Mouse (Mus musculus) megakaryocyte, adult 5-6 weeks (primary cell): ENCODE data around the gene Tmc2. TPM values are rescaled to one million over a fixed set of nuclear protein-coding genes. Genes with fewer than 3 reads are reported as not detected.

ENCODE experiments used
- ATAC-seq: 2 replicates; pipeline ENCODE4 v1.8.0; 2016; ENCODE audit warnings: mild to moderate bottlenecking, inconsistent platforms; ENCODE audit not compliant: poor library complexity, severe bottlenecking
- total RNA-seq, 2 experiments: library from RNA; stranded (forward) in 1 of 2; stranded (reverse) in 1 of 2; fragments of 153-499, 151-499 nt in 1 of 2; fragments of 221-1000, 200-1000 nt in 1 of 2; gene quantifications; 2 replicates each; pipeline versions ENCODE4 v1.2.3 to v1.2.4; 2015 to 2017

Tmc2 gene
- not detected in 2 replicates for total RNA-seq (2015)
- not detected in 2 replicates for total RNA-seq (2017)

DNA sequence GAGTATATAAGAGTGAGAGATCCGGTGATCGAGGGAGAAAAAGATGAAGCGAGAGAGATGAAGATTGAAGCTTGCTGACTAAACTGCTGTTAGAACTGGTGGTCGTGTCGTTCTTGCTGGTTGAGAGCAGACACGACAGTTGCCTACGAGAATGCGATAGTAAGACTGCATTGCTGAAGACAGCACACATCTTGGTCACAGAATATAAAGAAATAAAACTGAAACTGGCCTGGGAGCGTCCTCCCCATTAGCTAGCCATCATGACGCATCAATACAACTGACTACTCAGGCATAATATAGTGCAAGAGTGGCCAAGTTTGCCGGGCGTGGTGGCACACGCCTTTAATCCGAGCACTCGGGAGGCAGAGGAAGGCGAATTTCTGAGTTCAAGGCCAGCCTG lies at the start of gene Tmc2:
Gene Tmc2, plus strand, starts transcription at position 301 of the 400 bp plus-strand sequence.
- ATAC-seq: no peak

DNA sequence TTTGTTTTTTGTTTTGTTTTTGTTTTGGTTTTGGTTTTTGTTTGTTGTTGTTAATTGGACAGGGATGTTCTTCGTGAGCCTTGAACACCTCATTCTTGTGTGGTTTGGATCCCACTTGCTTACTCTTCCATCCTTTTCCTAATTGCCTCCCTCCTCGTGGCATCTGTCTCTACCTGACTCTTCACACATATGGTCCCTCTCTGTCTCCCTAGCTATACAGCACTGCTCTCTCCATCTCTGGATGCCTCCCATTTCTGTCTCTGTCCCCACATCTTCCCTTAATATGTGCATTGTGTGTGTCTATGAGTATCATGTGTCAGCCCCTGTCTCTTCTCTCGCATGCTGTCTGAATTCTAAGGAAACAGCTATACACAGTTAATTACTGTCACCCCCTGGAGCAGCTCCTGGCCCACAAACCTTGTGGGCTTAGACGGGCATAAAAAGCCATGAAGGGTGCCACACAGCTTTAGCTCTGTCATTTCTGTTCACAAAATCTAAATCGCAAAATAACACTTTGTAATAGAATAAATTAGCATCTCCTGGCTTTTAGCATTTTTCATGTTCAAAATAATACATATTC lies 48.8 kb upstream of the Tmc2 start:
- ATAC-seq: no peak

DNA sequence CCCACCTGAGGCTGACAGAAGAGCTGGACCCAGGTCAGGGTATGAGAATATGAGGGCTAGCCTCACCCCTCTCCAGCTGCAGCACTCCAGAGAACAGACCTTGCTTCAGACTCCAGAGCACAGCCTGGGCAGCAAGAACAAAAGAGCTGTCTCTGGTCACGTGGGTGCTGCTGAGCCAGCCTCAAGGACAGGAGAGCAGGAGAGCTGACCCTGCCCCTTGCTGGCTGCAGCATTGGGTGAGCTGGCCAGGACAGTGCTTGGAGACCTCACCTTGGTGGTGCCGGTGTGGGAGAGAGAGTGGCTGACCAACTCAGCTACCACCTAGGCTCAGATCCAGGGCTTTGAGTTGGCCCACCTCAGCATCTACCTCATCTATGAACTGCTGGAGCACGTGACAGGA lies 39.8 kb upstream of the Tmc2 start:
- ATAC-seq: no peak

DNA sequence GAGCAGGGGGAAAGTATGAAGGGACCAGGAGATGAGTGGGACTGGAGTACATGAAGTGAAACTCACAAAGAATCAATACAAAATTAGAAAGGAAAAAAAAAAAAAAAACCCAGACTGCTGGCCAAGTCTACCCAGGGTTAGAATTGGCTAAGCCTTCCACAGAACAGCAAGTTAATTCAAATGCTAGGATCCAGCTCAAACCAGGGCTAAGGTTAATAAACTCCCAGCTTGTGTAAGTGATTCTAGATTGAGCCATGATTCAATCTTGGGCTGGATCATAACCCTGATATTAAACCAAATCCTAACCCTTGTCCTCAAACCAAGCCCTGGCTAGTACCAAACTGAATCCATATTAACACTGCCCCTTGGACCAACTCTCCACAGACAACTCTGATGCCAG lies 39.1 kb upstream of the Tmc2 start:
- ATAC-seq: no peak

DNA sequence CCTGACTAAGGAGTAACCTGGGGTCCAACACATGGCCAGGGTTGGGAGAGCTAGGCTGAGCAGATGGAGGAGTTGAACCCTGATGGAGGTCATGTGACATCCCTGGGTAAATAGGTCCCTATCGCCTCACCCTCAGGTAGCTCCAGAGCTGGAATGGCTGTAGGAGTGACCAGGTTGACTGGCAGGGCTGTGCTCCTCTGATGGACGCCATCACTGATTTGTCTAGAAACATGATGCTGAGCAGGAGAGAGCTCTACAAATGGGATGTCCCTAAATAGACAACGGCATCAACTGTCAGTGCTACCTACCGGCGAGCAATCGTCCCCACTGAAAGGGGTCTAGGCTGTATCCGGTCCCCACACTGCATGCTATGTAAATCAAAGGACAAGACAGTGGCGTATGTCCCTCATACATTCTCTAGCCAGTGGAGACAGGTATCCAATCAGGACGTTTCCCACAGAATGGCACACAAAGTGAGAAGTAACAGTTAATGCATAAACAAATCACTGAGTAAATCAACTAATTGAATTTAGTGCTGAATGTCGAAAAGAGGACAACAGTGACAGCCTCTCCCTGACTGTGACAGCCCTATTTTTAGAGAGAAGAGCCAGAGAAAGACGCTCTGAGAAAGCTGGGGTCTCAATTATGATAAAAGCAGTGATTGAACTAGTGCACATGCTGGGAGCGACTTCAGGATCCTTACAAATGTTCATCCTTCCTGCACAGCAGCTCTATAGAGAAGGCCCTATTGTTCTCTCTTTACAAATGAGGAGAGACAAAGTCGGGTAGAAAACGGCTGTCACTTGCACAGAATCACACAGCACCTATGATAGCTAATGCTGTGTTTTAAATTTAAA lies 37.5 kb upstream of the Tmc2 start:
- no peak for ATAC-seq

DNA sequence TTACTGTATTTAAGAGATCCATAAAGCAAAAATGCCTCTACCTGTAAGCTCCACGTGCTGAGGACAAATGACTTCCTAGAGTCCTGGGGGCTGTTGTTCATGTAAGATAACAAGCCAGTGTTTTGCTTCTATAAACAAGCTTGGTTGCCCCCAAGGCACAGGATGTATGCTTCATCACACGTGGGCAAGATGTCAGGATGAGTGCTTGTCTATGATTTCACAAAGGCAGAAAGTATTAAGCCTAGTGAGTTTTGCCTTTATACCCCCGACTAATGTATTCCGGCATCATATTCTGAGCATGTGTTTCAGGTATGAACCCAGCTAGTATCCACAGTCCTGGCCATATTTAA lies 36.9 kb upstream of the Tmc2 start:
- ATAC-seq: no peak

DNA sequence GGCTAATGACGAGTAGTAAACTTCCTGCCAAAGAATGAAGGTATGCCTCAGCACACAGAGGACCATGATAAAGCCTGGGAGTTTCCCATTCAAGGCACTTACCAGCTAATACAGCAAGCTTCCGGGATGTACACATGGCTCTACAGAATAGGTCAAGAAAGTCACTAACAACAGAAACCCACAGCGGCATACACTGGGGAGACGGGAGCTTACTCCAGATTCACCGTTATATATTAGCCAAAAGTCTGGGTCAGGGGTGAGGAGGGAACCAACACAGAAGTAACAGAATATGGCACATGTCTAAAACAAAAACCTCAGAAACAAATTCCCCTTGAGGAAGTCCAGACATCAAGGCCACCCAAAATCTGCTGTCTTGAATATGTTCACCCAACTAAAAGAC lies 32.3 kb upstream of the Tmc2 start:
- no peak for ATAC-seq

DNA sequence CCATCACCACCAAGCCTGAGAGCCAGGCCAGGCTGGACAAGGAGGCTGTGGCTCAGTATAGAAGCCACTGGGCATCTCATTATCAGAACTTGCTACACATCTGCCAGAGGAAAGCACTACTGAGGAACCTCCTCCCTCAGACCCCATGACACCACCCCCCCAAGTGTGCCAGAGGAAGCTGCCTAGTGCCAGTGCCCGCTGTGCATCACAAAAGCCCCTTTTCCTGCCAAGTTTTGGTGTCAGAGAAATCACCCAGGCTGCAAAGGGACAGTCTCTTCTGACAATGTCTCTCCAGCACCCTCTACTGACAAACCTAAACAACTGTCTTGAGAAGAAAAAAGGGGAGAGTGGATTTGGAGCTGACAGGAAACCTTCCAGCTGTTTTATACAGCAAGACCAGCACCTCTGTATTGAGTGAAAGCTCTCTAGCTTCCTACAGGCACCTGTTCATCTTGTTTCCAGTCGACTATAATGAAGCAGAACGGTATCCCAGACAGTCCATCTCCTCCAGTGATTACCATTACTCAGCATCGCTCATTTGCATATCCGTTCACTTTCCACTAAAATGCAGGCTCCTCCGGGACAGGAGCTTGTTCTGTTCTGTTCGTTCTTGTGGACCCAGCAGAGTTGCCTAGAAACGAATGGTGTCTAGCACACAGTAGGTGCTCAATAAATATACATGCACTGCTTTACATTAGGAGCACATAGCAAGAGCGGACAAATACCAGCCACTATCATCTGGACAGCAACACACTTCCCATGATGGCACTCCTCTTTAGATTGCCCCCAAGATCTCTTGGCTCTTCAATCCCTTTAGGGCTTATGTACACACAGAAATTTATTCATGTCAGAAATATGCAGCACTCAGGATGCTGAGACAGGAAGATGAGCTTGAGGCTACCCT lies 28.4 kb upstream of the Tmc2 start:
- no peak for ATAC-seq

DNA sequence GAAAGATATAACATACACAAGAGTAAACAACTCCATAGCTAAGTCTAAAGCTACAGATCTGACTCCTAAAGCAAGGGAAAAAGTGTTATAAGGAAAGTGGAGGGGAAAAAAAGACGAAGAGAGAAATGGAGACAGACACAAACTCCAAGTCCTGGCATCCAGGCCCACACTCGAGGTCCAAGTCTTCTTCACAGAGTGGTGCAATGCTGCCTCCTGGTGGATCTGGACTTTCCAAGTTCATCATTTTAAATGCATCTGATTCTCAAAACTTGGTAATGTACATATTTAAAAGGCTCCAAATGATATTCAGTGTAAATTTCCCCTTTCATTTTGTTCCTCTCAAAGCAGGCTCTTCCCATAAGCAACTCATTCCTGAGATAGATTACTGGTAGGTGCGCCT lies 27.1 kb upstream of the Tmc2 start:
- 0 out of 2 replicates have a peak, but pooled peaks have one; percentile 45 for ATAC-seq

DNA sequence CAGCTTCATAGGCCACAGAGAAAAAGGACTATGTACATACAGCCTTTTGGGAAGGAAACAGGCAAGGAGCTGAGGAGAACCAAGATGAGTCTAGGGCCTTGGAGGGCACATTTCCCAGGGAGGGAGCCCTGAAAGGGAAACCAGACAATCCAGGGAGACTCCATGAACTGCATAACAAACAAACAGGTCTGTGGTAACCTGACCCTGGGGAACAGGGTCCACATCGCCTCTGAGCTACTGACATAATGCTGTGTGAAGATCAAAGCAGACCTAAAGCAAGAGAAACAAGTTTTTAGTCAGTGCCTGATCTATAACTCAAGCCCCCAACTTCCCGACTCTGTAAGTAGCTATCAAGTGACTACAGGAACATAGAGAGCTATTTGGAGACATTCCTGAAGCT lies 23.3 kb upstream of the Tmc2 start:
- ATAC-seq: no peak

DNA sequence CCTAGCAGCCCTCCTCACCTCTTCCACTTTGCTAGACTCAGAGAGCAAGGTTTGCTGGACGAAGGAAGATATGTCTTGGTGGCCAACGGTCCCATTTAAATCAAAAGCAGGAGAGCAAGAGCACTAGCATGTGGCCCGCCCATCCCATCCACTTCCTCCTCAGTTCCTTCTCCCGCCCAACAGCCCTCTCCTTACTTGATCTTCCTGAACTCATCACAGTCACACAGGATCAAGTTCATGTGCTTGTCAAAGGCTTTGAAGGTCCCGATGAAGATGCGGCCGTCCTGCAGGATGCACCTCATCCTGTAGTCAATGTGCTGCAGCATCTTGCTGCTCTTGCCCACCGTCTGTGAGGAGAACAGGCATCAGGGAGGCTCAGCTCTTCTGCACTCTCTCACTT lies 18.2 kb upstream of the Tmc2 start:
- no peak for ATAC-seq

DNA sequence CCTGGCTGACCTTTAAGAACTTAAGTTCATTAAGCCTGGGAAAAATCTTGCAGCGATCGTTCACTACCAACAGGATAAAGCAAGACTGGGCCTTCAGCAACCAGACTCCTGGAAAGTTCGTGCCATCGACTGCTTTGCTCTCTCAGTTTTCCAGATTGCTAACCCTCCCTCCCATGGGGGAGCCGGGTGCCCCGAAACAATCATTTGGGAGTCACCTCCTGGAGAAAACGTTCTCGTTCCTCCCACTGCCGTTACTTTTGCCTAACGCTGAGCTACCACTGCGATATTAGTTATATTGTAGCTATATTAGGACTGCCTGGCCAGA lies 16.7 kb upstream of the Tmc2 start:
- ATAC-seq: peak; percentile 1; the same call in 1 of the 2 replicates

DNA sequence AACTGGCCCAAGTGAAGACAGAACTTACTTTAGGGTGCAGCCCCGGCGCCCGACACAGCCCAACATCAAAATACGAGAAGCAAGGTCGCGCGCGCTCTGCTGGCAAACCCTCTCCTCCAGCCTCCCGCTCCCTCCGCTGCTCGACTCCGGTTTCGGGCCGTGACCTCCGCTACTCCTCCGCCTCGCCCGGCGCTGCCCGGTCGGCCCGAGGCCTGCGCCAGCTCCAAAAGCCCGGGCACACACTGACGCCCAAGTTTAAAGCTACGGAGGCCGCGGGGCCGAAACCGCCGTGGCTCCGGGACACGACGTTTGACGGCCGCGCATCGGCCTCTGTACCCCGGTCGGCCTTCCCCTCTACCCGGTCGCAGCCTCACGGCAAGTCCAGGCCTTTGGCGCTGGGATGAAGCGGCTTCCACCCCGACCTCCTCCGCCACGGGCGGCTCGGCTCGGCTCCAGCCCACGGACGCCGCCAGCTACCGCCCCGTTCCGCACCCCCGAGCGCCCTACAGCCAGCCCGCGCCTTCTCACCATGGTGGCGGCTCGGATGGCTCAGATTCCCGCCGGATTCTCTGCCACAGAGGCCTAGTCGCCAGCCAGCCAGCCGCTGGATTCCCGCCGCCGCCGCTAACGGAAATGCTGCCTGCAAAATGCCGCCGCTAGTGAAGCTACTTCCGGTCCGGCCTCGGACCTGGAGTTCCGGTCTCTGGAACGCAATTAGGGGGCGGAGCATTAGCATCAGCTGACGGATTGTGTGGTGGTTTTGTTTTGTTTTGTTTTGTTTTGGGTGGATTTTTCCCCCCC lies 16.1 kb upstream of the Tmc2 start, which contains the start of gene Snrpb:
Gene Snrpb, minus strand, starts transcription at position 698 of the 801 bp plus-strand sequence.
- ATAC-seq: peak; percentile 89

DNA sequence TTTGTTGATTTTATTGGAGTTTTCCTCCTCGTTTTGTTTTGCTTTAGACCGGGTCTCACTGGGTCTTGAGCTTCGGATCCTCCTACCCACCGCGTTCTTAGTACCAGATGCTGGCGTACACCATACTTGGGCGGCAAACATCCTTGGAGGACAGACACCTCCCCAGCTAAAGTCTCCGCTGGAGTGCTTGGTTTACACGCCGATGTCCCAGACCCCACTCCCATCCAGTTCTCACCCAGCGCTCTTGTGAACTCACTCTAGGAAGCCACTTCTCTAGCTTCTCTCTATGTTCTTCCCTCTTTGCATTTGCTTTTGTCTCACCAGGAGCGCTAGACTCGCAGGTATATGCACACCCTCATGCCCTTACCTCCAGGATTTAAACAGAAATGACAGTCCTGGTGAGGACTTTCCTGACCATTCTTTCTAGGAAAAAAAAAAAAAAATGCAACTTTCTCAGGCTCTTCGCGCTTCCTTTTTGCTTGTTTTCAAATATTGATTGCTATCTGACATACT lies 15.4 kb upstream of the Tmc2 start:
- ATAC-seq: peak; percentile 45

DNA sequence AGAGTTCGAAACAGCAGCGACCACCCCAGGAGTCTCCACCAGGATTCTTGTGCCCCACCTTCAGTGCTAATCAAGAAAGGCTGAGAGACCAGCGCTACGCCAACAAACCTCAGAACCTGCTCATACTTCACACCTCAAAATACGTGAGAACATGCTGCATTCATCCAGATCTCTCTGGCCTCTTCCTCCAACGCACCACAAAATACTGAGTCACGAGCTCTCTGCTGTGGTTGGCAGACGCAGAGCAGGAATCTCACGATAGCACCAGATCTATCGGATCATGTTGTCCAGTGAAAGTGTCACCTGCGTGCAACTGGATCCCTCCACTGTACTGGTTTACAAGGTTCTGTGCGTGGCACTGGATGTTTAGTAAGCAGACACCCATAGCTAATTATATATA lies 6.6 kb upstream of the Tmc2 start:
- no peak for ATAC-seq

DNA sequence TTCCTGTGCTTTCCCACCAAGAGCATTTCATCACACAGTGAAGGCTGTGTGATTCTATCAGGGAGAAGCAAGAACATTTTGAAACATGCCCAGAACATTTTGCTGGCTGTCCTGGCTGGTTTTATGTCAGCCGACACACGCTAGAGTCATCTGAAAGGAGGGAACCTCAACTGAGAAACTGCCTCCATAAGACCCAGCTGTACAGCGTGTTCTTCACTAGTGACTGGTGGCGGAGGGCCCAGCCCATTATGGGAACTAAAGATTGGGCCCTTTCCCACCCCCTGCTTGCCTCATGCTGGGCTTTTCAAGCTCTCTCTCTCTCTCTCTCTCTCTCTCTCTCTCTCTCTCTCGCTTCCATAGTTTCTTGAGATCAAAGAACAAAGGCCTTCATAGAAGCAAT lies 6.0 kb downstream of the Tmc2 start:
- no peak for ATAC-seq

DNA sequence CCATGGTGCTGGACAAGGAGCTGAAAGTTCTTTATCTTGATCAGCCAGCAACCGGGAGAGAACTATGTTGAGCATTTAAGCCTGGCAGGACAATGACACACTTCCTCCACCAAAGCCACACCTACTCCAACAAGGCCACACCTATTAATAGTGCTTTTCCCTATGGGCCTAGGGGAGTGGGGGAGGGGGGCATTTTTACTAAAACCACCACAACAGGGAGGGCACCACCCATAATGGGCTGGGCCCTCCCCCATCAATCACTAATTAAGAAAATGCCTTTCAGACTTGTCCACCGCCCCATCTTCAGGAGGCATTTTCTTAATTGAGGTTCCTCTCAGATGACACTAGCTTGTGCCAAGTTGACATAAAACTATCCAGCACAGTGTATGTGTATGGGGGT lies 12.4 kb downstream of the Tmc2 start:
- no peak for ATAC-seq

DNA sequence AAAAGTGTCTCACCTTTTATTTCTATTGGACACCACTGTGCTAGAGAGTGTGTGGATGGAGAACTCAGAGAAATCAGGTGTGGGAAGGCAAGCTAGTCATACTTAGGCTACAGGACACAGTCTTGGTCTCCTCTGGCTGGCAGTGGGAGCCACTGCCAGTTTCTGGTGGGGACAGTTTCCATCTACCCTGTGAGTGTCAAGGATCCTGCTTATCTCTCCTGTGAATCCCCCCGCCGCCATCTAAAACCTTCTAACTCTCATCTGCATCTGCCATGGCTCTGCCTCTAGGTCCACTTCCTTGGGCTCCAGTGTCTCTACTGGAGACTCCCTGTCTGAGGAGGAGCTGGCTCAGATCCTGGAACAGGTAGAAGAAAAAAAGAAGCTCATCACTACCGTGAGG lies 13.0 kb downstream of the Tmc2 start:
- no peak for ATAC-seq

DNA sequence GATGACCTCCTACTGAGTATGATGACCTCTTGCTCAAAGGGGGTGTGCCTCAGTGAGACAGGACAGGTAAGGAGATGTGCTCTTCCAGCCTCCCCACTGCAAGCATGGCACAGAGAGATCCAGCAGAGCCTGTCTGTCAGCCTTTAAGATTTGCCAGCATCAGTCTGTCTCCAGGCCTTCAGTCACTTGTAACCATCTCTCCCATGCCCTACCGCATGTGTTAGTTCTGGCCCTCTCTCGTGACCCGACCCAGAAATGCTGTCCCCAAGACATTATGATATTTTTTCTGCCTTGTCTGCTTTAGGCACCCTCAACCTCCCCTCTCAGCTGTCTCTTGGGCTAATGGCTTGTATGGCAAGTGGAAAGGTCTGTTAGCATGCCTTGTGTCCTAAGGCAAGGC lies 14.6 kb downstream of the Tmc2 start:
- no peak for ATAC-seq

DNA sequence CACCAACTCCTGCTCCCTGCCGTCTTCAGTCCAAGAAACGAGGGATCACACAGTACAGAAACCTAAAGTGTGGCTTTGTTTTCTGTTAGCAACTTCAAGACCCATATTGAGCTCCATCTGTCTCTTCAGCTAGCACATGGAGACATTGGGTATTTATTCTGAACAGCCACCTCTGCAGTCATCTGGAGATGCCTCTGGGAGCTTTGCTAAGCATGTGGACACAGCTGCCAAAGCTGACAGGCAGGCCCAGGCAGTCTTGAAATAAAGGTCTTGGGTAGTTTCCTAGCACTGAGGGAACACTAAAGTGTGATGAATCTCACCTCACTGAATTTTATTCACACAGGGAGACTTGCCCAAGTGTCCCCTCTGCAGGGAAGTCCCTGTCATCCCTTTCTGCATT lies 16.6 kb downstream of the Tmc2 start:
- no peak for ATAC-seq

DNA sequence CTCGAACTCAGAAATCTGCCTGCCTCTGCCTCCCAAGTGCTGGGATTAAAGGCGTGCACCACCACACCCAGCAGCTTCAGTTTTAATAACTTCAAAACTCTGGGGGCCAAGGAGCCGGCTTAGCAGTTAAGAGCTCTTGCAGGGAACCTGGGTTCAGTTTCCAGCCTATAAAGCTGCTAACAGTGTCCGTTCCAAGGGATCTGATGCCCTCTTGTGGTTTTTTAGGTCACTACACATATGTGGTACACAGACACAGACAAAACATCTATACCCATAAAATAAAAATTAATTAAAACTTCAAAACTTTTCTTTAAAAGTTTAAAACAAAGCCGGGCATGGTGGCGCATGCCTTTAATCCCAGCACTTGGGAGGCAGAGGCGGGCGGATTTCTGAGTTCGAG lies 51.9 kb downstream of the Tmc2 start:
- peak; percentile 64 for ATAC-seq
